Mouse (Mus musculus): Measurements from ENCODE around the gene Cops6. TPM values are rescaled to one million over a fixed set of nuclear protein-coding genes. Genes with fewer than 3 reads are reported as not detected.

Cops6 gene
- total and polyA plus RNA-seq, 3 experiments = 80.6 to 205 (median 88.4) TPM

DNA sequence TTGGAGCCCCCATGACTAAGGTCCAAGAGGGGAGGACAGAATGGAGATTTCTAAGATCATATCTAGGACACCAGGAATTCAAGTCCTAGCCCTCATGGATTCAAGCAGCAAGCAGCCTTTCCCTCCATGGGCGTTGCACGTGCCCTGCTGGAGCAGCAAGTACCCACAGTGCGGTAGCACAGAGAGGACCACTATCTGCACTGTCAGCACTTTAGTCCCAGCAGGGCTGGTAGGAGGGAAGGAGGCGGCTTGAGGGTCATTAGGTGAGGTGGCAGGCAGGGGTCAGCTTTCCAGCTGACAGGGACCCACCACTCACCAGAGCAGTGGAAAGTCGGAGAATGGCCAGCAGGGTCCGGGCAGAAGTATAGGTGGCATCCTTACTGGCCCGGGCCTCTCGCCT is 4.7 kb downstream of the Cops6 start:
- Histone ChIP-seq H3K9ac (ENCODE audit: insufficient read depth, low read depth) (no peak overlapping the region), H3K27ac (ENCODE audit: insufficient read depth, low read depth) (no peak overlapping the region), H3K4me2 (ENCODE audit: insufficient read depth, low read depth, poor library complexity, severe bottlenecking) (no peak overlapping the region), H3K36me3 (replicated peaks in 1 of 2; ENCODE audit: control insufficient read depth in 1 of 2, insufficient read depth in 1 of 2, low read length in 1 of 2) (peaks cover 73 to 80% of the 10 kb centered on the region in 2 experiments), H3K27me3 (replicated peaks) (no peaks in the 10 kb centered on the region), H3K79me2 (replicated peaks; ENCODE audit: control insufficient read depth, extremely low read depth, insufficient read depth, poor library complexity, severe bottlenecking) (peaks cover 32% of the 10 kb centered on the region), H3K4me3 (replicated peaks in 1 of 3; ENCODE audit: low read depth in 2 of 3, low read length in 2 of 3, poor library complexity in 1 of 3) (no peak overlapping the region), H3K4me1 (ENCODE audit: control insufficient read depth in 1 of 2, insufficient read depth in 2 of 2) (peaks cover 3 to 30% of the 10 kb centered on the region in 2 experiments), H3K9me3 (replicated peaks; ENCODE audit: low read length) (no peaks in the 10 kb centered on the region)
- dilution Hi-C loops (cut with MboI; ENCODE audit: extremely low pct_ligation_motif_present, extremely low pct_unique_long_range_greater_than_20kb, low sequenced_read_pairs) (no loop called here), in situ Hi-C loops (cut with MboI; ENCODE audit: low pct_ligation_motif_present, low pct_unique_long_range_greater_than_20kb, low sequenced_read_pairs) (no loop called here)
- TF ChIP-seq UBTF (IDR thresholded peaks at IDR 0.05; ENCODE audit: low read depth, low read length) (no peak), ZMIZ1 (IDR thresholded peaks at IDR 0.05; ENCODE audit: low read depth, low read length) (peak; percentile 30; the same call in 1 of the 2 replicates), MAFK (IDR thresholded peaks at IDR 0.05; ENCODE audit: insufficient replicate concordance, low read length) (peak; percentile 68; the same call in 1 of the 2 replicates)
- DNase-seq (ENCODE audit: extremely low read depth) = no peak

DNA sequence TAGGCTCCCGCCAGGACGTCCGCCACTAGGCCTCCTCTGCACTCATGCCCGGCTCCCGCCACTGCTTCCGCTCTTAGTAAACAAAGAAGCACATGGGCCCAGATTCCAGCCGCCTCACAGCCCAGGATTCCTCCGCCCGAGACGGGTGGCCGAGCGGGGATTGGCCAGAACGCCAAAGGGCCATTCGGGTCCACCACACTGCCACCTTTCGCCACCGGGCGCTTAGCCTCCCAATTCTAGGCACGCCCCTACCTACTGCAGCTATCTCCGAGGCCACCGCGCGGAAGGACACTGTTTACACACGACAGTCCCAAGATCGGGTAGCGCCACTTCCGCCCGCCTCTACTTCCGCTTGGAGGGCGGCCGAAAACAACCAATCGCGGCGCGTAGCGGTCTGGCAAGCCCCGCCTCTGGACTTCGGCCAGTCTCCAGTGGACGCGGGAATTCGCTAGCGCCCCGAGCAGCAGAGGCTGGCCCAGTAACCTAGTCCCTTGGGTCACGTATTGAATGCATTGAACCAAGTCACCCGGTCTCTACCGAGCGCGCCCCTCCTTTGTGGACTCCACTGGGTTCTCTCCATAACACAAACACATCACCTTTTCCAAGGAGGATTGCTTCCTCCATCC is 10.2 kb downstream of the Cops6 start:
- dilution Hi-C loops (cut with MboI; ENCODE audit: extremely low pct_ligation_motif_present, extremely low pct_unique_long_range_greater_than_20kb, low sequenced_read_pairs) = no loop called here
- peaks cover 55 to 66% of the 10 kb centered on the region in 2 experiments for H3K36me3 ChIP-seq (replicated peaks in 1 of 2; ENCODE audit: control insufficient read depth in 1 of 2, insufficient read depth in 1 of 2, low read length in 1 of 2)
- TF ChIP-seq RCOR1 (conservative IDR thresholded peaks at IDR 0.05; ENCODE audit: low read depth, low read length) (no peak), BHLHE40 (IDR thresholded peaks at IDR 0.05; ENCODE audit: low read depth, low read length) (no peak), E2F4 (IDR thresholded peaks at IDR 0.05; ENCODE audit: insufficient replicate concordance, low read depth, low read length) (peak; percentile 73; the same call in 1 of the 2 replicates), UBTF (IDR thresholded peaks at IDR 0.05; ENCODE audit: low read depth, low read length) (peak; percentile 75; the same call in 1 of the 2 replicates), USF1 (IDR thresholded peaks at IDR 0.05; ENCODE audit: low read depth, low read length) (no peak), ZC3H11A (IDR thresholded peaks at IDR 0.05; ENCODE audit: low read depth, low read length) (no peak), NELFE (IDR thresholded peaks at IDR 0.05; ENCODE audit: low read depth, low read length) (peak; percentile 59; the same call in 1 of the 2 replicates), EP300 (IDR thresholded peaks at IDR 0.05; ENCODE audit: low read length) (no peak), MXI1 (IDR thresholded peaks at IDR 0.05; ENCODE audit: low read depth, low read length) (peak; percentile 98), ZNF384 (IDR thresholded peaks at IDR 0.05; ENCODE audit: low read depth, low read length) (no peak), JUND (conservative IDR thresholded peaks at IDR 0.05; ENCODE audit: low read depth, low read length) (no peak), POLR2AphosphoS2 (IDR thresholded peaks at IDR 0.05; ENCODE audit: low read depth, low read length) (peak; percentile 68; the same call in 1 of the 2 replicates), NRF1 (IDR thresholded peaks at IDR 0.05; ENCODE audit: low read depth, low read length) (0 out of 2 replicates have a peak, but pooled peaks have one; percentile 28), SMC3 (IDR thresholded peaks at IDR 0.05; ENCODE audit: low read depth, low read length) (no peak), SIN3A (IDR thresholded peaks at IDR 0.05; ENCODE audit: low read length) (peak; percentile 100), JUN (IDR thresholded peaks at IDR 0.05; ENCODE audit: insufficient read depth, low read depth, low read length) (no peak), ZMIZ1 (IDR thresholded peaks at IDR 0.05; ENCODE audit: low read depth, low read length) (peak; percentile 54; the same call in 1 of the 2 replicates), IRF4 (IDR thresholded peaks at IDR 0.05; ENCODE audit: low read depth, low read length) (no peak), CHD2 (IDR thresholded peaks at IDR 0.05; ENCODE audit: low read length) (peak; percentile 56), PAX5 (IDR thresholded peaks at IDR 0.05; ENCODE audit: low read length) (no peak), MAFK (IDR thresholded peaks at IDR 0.05; ENCODE audit: insufficient replicate concordance, low read length) (no peak), MAZ (IDR thresholded peaks at IDR 0.05; ENCODE audit: low read depth, low read length) (peak; percentile 34; the same call in 1 of the 2 replicates), ZKSCAN1 (IDR thresholded peaks at IDR 0.05; ENCODE audit: borderline replicate concordance, low read depth, low read length) (no peak), ELF1 (IDR thresholded peaks at IDR 0.05; ENCODE audit: low read depth, low read length) (peak; percentile 92), HCFC1 (IDR thresholded peaks at IDR 0.05; ENCODE audit: low read depth, low read length) (peak; percentile 82), MEF2A (IDR thresholded peaks at IDR 0.05; ENCODE audit: borderline replicate concordance, low read depth, low read length) (0 out of 2 replicates have a peak, but pooled peaks have one; percentile 37), USF2 (conservative IDR thresholded peaks at IDR 0.05; ENCODE audit: low read depth, low read length) (no peak), ETS1 (conservative IDR thresholded peaks at IDR 0.05; ENCODE audit: low read depth, low read length) (no peak), CHD1 (IDR thresholded peaks at IDR 0.05; ENCODE audit: low read depth, low read length) (no peak), MAX (IDR thresholded peaks at IDR 0.05; ENCODE audit: low read length) (peak; percentile 97), CTCF (conservative IDR thresholded peaks at IDR 0.05 in 1 of 2, IDR thresholded peaks at IDR 0.05 in 1 of 2; ENCODE audit: low read depth in 2 of 2, low read length in 2 of 2) (no peak)

More for the DNA sequence above, 10.2 kb downstream of the Cops6 start:
- in situ Hi-C loops (cut with MboI; ENCODE audit: low pct_ligation_motif_present, low pct_unique_long_range_greater_than_20kb, low sequenced_read_pairs) = no loop called here
- Histone ChIP-seq H3K79me2 (replicated peaks; ENCODE audit: control insufficient read depth, extremely low read depth, insufficient read depth, poor library complexity, severe bottlenecking) (peaks cover 30% of the 10 kb centered on the region), H3K4me2 (ENCODE audit: insufficient read depth, low read depth, poor library complexity, severe bottlenecking) (peak overlapping the region; percentile 44; the same call in 1 of the 2 replicates), H3K27me3 (replicated peaks) (no peaks in the 10 kb centered on the region), H3K4me3 (replicated peaks in 1 of 3; ENCODE audit: low read depth in 2 of 3, low read length in 2 of 3, poor library complexity in 1 of 3) (peak overlapping the region; percentile 82 to 98 (median 88)), H3K4me1 (ENCODE audit: control insufficient read depth in 1 of 2, insufficient read depth in 2 of 2) (peaks cover 11 to 27% of the 10 kb centered on the region in 2 experiments), H3K9me3 (replicated peaks; ENCODE audit: low read length) (no peaks in the 10 kb centered on the region), H3K9ac (ENCODE audit: insufficient read depth, low read depth) (peak overlapping the region; percentile 91), H3K27ac (ENCODE audit: insufficient read depth, low read depth) (peak overlapping the region; percentile 79)
- peak; percentile 93 for DNase-seq (ENCODE audit: extremely low read depth)
